Mouse (Mus musculus): ENCODE data around the gene Slc25a18.

Slc25a18 gene

GRCm38 (mm10) chr6:120773149-120773628 is at the start of gene Slc25a18:
TSS of gene Slc25a18 (plus strand) at chr6:120773578.
- DNase-seq (ENCODE audit: low spot score): no peak

- no peak for DNase-seq (ENCODE audit: low spot score)
These were observed 47.4 kb upstream of the Slc25a18 start for GRCm38 (mm10) chr6:120725986-120726385.

- no peak for DNase-seq (ENCODE audit: low spot score)
These were observed 37.4 kb upstream of the Slc25a18 start for GRCm38 (mm10) chr6:120736011-120736410.

GRCm38 (mm10) chr6:120736566-120736965 is 36.8 kb upstream of the Slc25a18 start:
- DNase-seq (ENCODE audit: low spot score): peak; percentile 82

- DNase-seq (ENCODE audit: low spot score): no peak
These were observed 30.2 kb upstream of the Slc25a18 start for GRCm38 (mm10) chr6:120743130-120743529.

- DNase-seq (ENCODE audit: low spot score): no peak
These were observed 29.1 kb upstream of the Slc25a18 start for GRCm38 (mm10) chr6:120744266-120744665.

GRCm38 (mm10) chr6:120746416-120746815 is 27.0 kb upstream of the Slc25a18 start:
- no peak for DNase-seq (ENCODE audit: low spot score)

GRCm38 (mm10) chr6:120761151-120761550 is 12.2 kb upstream of the Slc25a18 start:
- DNase-seq (ENCODE audit: low spot score): no peak

GRCm38 (mm10) chr6:120769972-120770371 is 3.4 kb upstream of the Slc25a18 start:
- DNase-seq (ENCODE audit: low spot score): no peak

- no peak for DNase-seq (ENCODE audit: low spot score)
These were observed 2.0 kb upstream of the Slc25a18 start for GRCm38 (mm10) chr6:120771366-120771765.

GRCm38 (mm10) chr6:120772025-120772424 is 1.4 kb upstream of the Slc25a18 start:
- no peak for DNase-seq (ENCODE audit: low spot score)

- DNase-seq (ENCODE audit: low spot score): no peak
These were observed 385 bp downstream of the Slc25a18 start for GRCm38 (mm10) chr6:120773763-120774162.

GRCm38 (mm10) chr6:120776286-120776685 is 2.9 kb downstream of the Slc25a18 start:
- DNase-seq (ENCODE audit: low spot score): no peak

- DNase-seq (ENCODE audit: low spot score): no peak
These were observed 4.2 kb downstream of the Slc25a18 start for GRCm38 (mm10) chr6:120777533-120777932.

GRCm38 (mm10) chr6:120778226-120778625 is 4.8 kb downstream of the Slc25a18 start:
- DNase-seq (ENCODE audit: low spot score): no peak

GRCm38 (mm10) chr6:120782948-120783347 is 9.6 kb downstream of the Slc25a18 start:
- DNase-seq (ENCODE audit: low spot score): no peak

GRCm38 (mm10) chr6:120784351-120784750 is 11.0 kb downstream of the Slc25a18 start:
- DNase-seq (ENCODE audit: low spot score): peak; percentile 52

- DNase-seq (ENCODE audit: low spot score): no peak
These were observed 14.8 kb downstream of the Slc25a18 start for GRCm38 (mm10) chr6:120788068-120788607.

- peak; percentile 38 for DNase-seq (ENCODE audit: low spot score)
These were observed 15.5 kb downstream of the Slc25a18 start for GRCm38 (mm10) chr6:120788904-120789303.

GRCm38 (mm10) chr6:120790153-120790552 is 16.8 kb downstream of the Slc25a18 start:
- DNase-seq (ENCODE audit: low spot score): no peak

GRCm38 (mm10) chr6:120790717-120791116 is 17.3 kb downstream of the Slc25a18 start:
- DNase-seq (ENCODE audit: low spot score): no peak

GRCm38 (mm10) chr6:120792947-120793346 is 19.6 kb downstream of the Slc25a18 start:
- DNase-seq (ENCODE audit: low spot score): no peak

- no peak for DNase-seq (ENCODE audit: low spot score)
These were observed 22.2 kb downstream of the Slc25a18 start for GRCm38 (mm10) chr6:120795422-120796086.

- no peak for DNase-seq (ENCODE audit: low spot score)
These were observed 22.7 kb downstream of the Slc25a18 start for GRCm38 (mm10) chr6:120796111-120796510.
